Mouse (Mus musculus): Measurements from ENCODE around the gene Slc12a4.
"Not testable (repeated sequence)": the region's sequence is repeated elsewhere in the genome, so short reads cannot be mapped to it uniquely, and the experiment has no call there.

The Slc12a4 gene

DNA sequence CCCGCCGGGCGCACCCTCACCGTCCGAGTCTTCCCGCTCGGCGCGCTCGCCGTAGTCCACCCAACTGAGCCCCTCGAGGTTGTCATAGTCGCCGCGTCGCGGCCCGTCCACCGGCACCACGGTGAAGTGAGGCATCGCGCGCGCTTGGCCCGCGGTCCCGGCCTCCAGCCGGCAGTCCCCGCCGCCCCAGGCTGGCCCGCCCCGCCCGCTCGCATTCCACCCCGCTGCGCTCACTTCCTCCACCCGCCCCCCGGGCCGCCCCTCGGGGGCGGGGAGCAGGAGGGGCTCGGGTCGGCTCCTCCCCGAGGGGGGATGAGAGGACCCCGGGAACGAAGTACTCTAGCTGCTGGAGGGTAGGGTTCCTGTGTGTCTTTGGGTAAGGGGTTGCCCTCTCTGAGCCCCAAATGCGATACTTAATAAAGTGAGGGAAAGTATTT is at the start of gene Slc12a4:
TSS of gene Slc12a4 (minus strand) at position 193 of the 437 bp plus-strand sequence.
- no peak for DNase-seq (ENCODE audit: low spot score)

DNA sequence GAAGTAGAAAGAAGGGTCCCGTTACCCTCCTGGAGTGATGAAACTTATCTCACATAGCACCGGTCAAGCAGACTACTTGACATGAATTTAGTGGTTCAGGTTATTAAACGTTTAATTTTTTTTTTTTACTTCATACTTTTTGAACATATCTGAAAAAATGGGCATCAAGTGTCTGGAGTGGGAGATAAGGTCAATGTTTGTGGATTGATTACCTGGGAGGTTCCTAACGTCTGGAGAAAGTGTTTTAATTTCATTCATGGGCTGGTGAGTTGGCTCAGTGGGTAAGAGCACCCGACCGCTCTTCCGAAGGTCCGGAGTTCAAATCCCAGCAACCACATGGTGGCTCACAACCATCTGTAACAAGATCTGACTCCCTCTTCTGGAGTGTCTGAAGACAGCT is 46.3 kb upstream of the Slc12a4 start:
- DNase-seq (ENCODE audit: low spot score): not testable (repeated sequence)

DNA sequence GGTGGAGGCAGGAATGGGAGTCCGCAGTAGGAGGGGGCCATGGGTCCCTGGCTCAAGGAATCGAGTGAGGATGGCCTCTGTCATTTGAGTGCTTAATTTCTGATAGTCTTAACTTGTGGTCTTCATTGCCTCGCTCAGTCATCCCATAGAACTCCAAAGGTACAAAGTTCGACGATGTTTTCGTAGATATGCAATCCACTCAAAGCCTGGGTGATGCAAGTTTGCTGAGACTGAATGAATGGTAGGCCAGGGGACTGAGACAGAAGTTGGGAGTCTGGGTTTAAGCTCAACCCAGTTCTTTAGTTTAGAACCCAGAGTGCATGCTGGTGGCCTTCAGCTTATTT is 45.7 kb upstream of the Slc12a4 start, which contains the start of gene Ddx28:
TSS of gene Ddx28 (minus strand) at position 240 of the 344 bp plus-strand sequence.
- no peak for DNase-seq (ENCODE audit: low spot score)

DNA sequence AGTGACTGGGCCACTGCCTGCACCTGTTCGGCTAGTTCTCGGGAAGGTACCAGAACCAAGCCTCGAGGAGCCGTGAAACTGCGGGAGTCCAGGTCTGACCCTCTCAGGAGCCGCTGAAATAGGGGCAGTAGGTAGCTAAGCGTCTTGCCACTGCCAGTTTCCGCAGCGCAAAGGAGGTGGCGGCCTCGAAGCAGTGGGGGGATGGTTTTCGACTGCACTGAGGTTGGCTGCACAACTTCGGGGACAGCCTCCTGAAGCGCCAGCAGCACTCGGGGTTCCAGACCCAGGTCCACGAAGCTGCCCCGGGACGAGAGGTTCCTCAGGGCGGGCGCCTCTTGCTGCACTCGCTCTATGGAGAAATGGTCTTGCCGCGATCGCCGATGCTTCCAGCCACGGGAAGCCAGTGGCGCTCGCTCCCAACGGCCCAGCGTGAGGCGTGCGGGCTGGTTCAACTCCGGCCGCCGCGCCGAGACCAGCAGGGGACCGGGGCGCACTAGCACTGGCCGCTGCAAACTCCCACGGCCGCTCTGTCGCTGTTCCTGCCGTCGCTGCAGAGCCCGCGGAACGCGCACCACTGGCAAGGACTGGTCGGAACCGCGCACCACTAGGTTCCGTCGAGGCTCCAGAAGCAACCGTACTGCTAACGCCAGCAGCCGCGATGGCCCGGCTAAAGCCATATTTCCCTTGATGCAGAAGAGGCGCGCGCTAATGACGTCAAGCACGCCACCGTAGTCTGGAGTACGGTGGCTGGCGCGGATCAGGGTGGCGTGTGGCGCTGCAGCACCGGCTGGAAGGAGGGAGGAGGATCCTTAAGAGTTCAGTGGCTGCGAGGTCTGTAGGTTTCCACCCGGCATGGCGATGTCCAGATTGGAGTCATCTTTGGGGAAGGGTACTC is 45.1 kb upstream of the Slc12a4 start:
- DNase-seq (ENCODE audit: low spot score): peak; percentile 94

DNA sequence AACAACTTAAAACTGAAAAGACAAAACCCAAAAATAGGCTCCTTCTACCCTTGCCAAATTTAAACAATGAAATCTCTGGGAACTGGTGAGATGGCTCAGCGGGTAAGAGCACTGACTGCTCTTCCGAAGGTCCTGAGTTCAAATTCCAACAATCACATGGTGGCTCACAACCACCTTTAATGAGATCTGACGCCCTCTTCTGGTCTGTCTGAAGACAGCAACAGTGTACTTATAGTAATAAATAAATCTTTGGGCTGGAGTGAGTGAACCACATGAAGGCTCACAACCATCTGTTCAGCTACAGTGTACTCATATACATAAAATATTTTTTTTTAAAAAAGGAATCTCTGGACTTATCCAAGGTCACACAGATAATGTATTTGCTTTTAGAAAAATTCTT is 42.0 kb upstream of the Slc12a4 start:
- DNase-seq (ENCODE audit: low spot score): not testable (repeated sequence)

DNA sequence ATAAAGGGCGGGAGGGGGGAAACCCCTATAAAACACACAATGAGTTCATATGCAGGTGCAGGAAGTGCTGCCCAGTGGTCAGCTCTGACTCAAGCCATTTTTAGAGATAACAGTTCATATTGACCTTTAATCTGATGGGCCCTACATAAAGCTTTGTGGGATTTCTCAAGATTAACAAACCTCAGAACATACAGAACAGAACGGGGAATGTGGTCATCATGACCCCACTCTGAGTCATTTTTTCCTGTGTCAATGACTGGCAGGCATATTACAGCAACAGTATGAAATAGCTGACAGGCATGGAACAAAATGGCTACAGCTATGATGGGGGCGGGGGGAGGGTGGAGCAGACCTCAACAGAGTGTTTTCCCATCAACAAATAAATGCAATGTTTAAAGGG is 41.2 kb upstream of the Slc12a4 start:
- no peak for DNase-seq (ENCODE audit: low spot score)

DNA sequence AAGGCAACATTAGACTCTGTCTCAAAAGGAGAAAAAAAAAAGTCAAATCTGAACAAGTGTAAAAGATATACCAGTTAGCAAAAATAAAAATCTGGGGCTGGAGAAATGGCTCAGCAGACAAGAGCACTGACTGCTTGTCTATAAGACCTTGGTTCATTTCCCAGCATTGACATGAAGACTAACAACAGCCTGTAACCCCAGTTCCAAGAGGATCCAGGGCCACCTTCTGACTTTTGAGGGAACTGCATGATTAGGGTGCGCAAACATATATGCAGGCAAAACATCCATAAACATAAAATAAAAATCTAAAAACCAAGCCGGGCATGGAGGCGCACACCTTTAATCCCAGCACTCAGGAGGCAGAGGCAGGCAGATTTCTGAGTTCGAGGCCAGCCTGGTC is 40.5 kb upstream of the Slc12a4 start:
- DNase-seq (ENCODE audit: low spot score): no peak

DNA sequence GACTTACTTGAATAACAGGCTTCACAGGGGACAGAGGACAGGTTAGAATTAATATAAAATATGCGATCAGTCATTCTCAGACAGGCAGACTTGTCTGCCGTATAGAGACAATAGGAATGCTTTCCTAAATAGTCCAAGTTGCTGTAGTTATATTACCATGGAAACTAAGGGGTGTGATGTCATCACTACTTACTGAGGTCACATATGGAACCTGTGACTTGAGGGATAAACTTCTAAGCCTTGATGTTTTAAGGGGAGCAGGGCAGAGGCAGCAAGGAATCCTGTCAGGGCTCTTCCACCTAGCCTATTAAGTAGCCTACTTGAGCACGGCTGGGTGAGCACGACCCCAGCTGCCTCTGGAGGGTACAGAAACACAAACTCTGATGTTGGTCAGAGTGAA is 40.0 kb upstream of the Slc12a4 start, which contains the start of gene Dpep2nb:
TSS of gene Dpep2nb (minus strand) at position 101 of the 400 bp plus-strand sequence.
- DNase-seq (ENCODE audit: low spot score): no peak

DNA sequence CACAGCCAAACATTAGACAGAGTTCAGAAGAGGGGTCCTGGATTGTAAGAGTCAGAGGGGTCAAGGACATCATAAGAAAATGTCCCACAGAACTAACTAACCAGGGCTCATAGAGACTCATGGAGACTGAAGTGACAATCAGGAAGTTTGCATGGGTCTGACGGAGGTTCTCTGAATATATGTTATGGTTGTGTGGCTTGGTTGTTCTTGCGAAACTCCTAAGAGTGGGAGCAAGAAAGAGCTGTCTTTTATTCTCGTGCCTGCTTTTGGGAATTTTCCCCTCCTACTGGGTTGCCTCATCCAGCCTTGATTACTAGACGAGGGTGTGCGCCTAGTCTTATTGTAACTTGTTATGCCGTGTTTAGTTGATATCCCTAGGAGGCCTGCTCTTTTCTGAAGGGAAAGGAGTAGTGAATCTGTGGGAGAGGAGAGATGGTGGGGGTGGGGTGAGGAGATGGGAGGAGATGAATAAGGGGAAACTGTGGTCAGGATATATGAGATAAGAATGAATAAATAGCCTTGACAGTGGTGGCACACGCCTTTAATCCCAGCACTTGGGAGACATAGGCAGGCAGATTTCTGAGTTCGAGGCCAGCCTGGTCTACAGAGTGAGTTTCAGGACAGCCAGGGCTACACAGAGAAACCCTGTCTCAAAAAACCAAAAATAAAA is 38.8 kb upstream of the Slc12a4 start:
- DNase-seq (ENCODE audit: low spot score): no peak

DNA sequence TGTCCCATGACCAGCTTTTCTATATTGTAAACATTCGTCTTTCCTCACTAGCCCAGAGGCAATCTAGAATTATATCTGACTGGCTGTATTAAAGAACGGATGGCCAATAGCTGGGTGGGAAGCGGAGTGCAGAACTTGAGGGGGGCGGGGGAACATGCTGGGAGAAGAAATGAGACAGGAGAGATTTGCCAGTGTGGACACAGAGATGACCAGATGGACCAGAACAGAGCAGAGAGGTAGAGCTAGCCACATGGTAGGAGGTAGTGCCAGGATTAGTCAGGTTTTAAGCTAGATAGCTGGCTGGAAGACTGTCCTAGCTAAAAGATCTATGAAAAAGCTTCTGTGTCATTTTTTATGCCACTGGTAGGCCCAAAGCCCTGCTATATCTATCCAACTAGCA is 36.0 kb upstream of the Slc12a4 start:
- DNase-seq (ENCODE audit: low spot score): no peak

DNA sequence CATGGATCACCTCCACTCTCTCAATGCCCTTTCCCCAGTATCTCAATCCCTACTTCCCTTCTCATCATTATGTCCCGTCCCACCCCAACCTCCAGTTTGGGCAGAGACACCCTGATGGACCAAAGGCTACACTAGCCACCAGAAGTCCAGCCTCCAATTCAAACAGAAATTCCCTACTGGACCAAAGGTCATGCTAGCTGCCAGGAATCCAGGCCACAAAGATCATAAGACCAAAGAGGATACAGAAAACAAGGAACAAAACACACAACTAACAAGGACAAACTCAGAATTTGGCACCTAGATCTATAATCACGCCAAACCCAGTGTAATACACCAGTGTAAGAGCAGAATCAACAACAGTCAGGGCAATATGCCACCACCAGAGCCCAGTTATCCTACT is 33.1 kb upstream of the Slc12a4 start:
- DNase-seq (ENCODE audit: low spot score): no peak

DNA sequence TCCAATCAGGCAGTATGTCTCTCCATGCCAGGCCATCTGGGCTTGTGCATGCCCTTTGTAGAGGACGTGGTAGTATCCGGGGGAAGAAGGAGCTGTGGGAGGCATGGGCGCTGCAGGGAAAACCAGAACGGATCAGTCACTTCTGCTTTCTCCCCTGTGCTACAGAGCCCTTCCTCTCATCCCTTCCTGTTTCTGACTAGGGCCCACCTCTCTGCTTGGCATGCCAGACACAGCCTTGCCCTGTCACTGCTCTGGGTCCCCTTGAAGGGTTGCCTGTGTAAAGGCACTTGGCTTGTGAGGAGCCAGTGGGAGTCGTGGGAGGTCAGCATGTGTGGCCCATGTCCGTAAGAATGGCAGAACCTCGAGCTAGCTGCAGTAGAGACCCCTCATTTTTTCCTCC is 30.5 kb upstream of the Slc12a4 start:
- DNase-seq (ENCODE audit: low spot score): peak; percentile 12

DNA sequence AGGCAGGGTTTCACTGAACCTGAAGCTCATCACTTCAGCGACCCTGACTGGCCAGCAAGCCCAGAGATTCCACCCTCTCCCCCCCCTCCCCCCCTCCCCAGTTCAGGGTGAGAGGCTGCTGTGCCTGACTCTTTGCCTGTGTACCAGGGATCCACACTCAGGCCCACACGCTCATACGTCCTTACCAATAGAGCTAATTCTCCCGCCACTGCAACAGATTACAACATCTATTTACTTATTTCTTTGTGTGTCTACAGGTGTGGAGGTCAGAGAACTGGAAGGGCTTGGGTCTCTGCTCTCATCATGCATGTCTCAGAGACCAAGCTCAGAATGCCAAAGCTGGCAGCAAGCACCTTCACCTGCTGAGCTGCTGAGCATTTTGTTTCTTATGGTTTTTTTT is 27.3 kb upstream of the Slc12a4 start:
- DNase-seq (ENCODE audit: low spot score): no peak

DNA sequence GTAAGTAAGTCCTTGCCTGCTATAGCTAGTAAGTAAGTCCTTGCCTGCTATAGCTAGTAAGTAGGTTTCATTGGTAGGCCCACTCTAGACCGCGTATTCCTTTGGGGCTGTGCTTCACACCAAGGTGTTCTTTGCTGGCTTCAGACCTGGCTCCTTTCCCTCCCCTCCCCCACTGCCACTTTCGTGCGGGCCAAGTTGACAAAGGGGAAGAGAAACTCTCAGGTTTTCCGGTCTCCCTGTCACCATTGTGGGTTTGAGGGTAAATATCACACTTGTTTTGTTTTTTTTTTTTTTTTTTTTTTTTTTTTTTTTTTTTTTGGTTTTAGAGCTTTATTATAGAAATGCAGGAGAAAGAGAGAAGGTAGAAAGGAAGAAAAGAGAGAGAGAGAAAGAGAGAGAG is 26.6 kb upstream of the Slc12a4 start:
- DNase-seq (ENCODE audit: low spot score): no peak

DNA sequence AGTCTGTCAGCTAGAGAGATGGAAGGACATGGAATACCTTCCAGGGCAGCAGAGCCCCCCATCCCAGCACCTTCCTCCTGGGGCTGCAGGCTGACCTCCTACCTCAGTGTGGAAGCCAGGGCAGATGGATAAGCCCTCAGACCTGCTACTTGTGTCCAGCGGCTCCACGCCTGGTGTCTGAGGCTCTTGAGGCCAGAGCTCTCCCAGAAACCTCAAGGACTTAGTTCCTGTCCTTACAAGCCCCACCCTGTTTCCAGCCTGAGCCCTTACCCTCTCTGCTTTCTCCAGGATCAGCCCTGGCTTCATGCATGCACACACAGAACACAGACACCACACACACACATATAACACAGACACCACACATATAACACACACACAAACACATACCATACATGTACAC is 25.6 kb upstream of the Slc12a4 start:
- DNase-seq (ENCODE audit: low spot score): no peak

DNA sequence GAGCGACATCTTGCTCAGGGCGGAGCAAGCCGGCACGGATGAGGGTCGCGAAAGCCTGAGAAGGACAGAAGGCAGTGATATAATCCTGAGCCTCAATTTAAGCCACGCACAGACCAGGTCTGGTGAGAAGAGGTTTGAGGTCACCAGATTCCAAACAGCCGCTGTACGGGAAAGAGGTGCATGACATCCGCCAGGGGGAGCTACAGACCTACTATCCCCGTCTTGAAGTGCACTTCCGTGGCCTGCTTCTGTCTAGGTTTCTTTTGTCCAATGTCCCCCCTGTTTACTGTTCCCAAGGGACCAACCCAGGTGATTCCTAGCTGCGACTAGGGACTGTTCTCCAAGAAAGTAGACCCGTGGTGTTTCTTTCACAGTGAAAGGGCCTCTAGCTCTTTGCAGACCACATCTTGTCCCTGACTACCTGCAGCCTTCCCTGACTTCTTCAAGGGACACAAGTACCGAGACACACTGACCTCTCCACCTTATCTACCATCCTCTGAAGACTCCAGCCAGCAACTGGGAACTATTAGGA is 25.0 kb upstream of the Slc12a4 start, which contains the start of gene Dus2:
TSS of gene Dus2 (plus strand) at position 482 of the 532 bp plus-strand sequence.
- peak; percentile 70 for DNase-seq (ENCODE audit: low spot score)

DNA sequence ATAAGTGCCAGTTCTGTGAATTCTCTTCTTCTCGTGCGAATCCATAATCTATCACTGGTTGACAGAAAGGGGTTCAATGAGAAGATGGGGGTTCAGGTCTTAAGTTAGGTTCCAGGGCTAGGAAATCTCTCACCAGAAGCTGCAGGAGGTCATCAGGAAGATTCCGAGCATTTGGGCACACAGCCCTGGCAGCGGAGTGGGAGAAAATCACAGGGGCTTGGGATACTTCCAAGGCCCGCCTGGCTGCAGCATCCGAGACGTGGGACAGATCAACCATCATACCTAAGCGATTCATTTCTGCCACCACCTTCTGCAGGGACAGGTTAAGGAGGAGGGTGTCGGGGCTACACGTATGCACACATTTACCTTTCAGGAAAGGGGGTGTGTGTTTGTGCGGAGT is 22.6 kb upstream of the Slc12a4 start:
- DNase-seq (ENCODE audit: low spot score): no peak

DNA sequence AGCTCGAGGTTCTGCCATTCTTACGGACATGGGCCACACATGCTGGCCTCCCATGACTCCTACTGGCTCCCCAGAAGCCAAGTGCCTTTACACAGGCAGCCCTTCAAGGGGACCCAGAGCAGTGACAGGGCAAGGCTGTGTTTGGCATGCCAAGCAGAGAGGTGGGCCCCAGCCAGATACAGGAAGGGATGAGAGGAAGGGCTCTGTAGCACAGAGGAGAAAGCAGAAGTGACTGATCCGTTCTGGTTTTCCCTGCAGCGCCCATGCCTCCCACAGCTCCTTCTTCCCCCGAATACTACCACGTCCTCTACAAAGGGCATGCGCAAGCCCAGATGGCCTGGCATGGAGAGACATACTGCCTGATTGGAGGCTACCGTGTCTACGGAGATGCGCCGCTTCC is 17.5 kb upstream of the Slc12a4 start:
- not testable (repeated sequence) for DNase-seq (ENCODE audit: low spot score)

DNA sequence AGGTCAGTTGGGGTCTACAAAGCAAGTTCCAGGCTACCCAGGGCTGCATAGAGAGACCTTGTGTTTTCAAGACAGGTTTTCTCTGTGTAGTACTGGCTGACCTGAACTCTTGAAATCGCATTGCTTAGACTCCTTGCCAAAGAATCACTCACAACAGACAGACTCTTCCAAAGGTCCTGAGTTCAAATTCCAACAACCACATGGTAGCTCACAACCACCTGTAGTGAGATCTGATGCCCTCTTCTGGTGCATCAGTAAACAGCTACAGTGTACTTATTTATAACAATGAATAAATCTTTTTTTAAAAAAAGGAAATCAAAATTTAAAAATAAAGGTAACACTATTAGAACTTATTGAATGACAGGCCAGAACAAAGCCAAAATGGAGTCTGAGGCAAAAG is 15.2 kb upstream of the Slc12a4 start:
- DNase-seq (ENCODE audit: low spot score): no peak

DNA sequence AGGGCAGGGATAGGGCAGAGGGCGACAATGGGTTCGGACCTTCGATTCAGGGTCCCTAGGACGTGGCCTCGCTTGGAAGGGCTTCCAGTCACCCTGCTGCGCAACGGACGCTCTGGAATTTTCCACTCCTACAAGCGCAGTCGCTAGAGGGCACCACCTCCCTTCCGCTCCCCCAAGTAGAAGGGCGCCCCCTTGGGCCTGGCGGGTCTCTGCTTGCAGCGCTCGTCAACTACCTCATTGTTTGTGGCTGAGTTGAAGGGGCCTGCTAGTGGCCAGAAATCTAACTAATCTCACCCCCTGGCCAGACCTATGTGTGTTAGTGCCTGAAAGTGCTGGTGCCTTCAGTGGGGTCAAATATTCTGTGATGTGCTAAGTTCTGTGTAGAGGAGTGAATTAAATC is 13.4 kb upstream of the Slc12a4 start, which contains the start of gene Dpep3:
TSS of gene Dpep3 (minus strand) at position 105 of the 400 bp plus-strand sequence.
- no peak for DNase-seq (ENCODE audit: low spot score)

DNA sequence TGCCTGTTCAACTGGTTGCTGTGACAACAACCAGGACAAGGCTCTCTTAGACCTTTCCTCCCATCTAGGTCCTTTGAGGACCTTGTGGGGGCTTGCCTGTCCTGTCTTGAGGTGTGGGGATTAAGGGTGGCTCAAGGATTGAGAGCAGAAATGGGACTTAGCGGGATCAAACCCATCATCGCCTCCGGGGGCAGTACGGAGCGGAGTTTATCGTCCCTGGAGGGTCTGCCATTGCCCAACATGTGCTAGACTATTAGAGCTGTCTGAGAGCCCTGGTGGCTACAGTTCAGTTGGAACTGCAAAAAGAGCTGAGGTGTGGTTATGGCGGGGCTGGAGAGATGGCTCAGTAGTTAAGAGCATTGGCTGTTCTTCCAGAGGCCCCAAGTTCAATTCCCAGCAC is 9.5 kb upstream of the Slc12a4 start:
- no peak for DNase-seq (ENCODE audit: low spot score)

DNA sequence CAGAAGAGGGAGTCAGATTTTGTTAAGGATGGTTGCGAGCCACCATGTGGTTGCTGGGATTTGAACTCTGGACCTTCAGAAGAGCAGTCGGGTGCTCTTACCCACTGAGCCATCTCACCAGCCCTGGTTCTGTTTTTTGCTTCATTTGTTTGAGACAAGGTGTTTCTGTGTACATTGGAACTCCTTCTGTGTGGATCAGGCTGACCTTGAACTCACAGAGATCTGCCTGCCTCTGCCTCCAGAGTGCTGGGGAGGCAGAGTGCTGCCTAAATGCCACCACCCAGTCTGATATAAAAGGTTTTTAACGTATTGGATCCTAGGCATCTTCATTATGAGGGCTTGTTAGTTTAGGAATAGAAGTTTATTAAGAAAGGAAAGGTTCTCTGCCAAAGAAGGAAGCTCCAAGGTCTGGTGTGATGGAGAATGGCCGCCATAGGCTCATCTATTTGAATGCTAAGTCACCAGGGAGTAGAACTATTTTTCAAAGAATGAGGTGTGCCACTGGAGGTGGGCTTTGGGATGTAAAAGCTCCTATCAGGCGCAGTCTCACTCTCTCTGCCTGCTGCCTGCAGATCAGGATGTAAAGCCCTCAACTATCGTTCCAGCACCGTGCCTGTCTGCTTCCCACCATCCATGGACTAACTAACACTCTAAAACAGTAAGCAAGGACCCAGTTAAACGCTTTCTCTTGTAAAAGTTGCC is 5.3 kb upstream of the Slc12a4 start:
- DNase-seq (ENCODE audit: low spot score): no peak

All from layer of hippocampus, adult 11-12 months (tissue).